Mouse (Mus musculus): Measurements from ENCODE around the gene Rabac1. TPM values are rescaled to one million over a fixed set of nuclear protein-coding genes. Genes with fewer than 3 reads are reported as not detected.

Gene Rabac1
- polyA plus RNA-seq (2015; fragmentation: Nextera tagmentation; extraction: Ambion mirVana), result 128 and 155 TPM in 2 replicates

DNA sequence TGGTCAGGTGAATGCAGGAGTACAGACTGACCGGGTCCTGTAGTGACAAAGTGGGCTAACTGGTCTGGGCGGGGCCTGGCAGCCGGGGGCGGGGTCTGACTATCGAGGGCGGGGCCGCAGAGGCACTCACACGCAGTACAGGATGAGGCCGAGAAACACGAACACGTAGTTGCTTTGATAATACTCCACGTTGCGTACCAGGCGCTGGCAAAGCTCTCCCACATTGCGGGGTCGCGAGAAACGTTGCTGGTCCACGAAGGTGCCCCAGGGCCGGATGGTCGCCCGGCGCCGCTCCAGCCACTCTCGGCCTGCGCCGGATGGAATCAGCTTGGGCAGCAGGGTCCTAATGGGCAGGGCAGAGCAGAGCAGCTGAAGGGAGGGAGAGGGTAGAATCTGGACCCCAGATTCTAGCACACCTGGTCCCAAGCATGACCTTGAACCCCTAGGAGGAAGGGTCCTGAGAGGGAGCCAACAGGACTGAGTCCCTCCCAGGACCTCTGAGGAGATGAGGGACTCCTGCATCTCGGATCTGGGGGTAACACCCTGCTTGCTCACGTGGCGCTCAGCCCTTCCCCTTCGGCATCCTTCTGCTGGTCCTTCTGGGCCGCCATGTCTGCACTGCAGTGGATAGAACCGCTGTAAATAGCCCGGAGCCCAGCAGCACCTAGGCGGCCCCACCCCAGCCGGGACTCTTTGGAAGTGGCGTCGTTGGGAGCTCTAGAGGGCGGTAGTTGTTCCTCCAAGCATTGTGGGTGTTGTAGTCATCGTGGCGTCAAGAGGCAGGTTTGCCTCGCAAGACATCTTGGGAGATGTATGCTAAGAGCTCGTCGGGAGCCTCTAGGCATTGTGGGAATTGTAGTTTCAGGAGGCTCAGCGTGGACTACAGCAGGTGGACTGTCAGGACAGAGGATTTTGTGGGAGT lies at the start of gene Rabac1:
Rabac1 (minus strand) TSS at position 783 of the 922 bp plus-strand sequence.

DNA sequence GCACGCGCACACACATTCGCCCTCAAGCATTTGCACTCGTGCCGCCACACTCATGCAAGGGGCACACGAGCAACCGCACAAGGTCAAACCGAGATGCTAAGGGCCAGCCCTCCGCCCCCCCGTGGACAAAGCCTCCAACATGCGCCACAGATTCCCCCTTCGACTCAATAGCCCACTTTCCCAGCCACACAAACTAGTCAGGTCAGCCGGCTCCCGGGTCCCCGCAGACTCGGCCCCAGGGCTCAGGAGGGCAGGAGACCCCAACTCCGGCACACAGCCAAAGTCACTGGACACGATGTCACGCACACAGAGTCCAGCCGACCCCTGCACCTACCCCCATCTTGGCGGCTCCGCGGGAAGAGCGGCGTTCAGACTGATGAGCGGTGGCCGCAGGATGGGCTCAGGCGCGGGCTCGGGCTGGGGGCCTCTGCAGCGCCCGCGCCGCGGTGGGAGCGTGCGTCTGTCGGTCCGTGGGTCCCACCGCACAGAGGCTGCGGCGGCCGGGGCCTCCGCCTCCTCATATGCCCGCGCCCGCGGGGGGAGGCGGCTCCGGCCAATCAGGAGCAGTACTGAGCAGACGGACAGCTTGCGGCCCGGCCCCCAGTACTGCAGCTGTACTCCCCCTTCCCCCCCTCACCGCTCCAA lies 33.0 kb upstream of the Rabac1 start, which contains the start of gene Atp1a3:
Atp1a3 (minus strand) TSS at position 538 of the 645 bp plus-strand sequence.

DNA sequence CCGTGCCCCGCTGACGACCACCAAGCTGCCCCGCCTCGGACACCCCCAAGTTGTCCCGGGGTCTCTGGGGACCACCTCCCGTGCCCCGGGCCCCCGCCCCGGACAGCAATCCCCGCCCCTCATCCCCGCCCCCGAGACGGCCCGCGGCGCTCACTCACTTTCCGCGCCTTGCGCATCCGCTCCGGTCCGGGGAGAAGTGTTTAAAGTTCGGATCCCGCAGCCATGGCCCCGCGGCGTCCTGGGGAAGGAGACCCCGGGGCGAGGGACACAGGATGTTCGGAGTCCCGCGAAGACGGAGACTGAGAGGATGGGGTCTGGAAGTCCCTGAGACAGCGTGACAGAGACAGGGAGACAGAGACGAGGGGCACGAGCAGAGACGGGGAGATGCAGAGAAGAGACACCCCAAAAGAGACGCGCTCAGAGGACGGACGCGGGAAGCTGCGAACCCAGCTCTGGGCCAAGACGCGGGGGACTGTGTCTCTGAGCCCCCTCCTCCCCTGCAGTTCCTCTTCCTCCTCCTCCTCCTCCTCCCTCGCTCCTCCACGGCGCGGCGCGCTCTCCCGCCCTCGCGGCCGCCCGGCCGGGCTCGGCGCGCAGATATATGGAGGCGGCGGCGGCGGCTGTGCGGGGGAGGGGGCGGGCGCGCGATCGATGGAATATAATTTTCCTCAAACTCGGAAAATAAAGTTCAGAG lies 28.1 kb downstream of the Rabac1 start, which contains the start of gene Gm4881:
Gm4881 (minus strand) TSS at position 238 of the 694 bp plus-strand sequence.

Other genes starting within 250 kb of the Rabac1 start
- gene Gm4763, start 245.8 kb downstream of the Rabac1 start, polyA plus RNA-seq (2015; fragmentation: Nextera tagmentation; extraction: Ambion mirVana), result not detected in 2 replicates
- 23.7 and 40.3 TPM in 2 replicates for gene Cd177, start 212.4 kb downstream of the Rabac1 start, polyA plus RNA-seq (2015; fragmentation: Nextera tagmentation; extraction: Ambion mirVana)
- 12.4 and 21.1 TPM in 2 replicates for gene Ceacam10, start 195.5 kb downstream of the Rabac1 start, polyA plus RNA-seq (2015; fragmentation: Nextera tagmentation; extraction: Ambion mirVana)
- 5.9 and 6.7 TPM in 2 replicates for gene Gm9844, start 110.5 kb downstream of the Rabac1 start, polyA plus RNA-seq (2015; fragmentation: Nextera tagmentation; extraction: Ambion mirVana)
- gene Lypd4, start 102.8 kb downstream of the Rabac1 start, polyA plus RNA-seq (2015; fragmentation: Nextera tagmentation; extraction: Ambion mirVana), result not detected in 2 replicates
- not detected in 2 replicates for gene Dmrtc2, start 102.7 kb downstream of the Rabac1 start, polyA plus RNA-seq (2015; fragmentation: Nextera tagmentation; extraction: Ambion mirVana)
- gene Rps19, start 88.4 kb downstream of the Rabac1 start, polyA plus RNA-seq (2015; fragmentation: Nextera tagmentation; extraction: Ambion mirVana), result 2,329 and 2,383 TPM in 2 replicates
- gene Cd79a, start 75.4 kb downstream of the Rabac1 start, polyA plus RNA-seq (2015; fragmentation: Nextera tagmentation; extraction: Ambion mirVana), result 41.4 and 57.4 TPM in 2 replicates
- gene Arhgef1, start 69.8 kb downstream of the Rabac1 start, polyA plus RNA-seq (2015; fragmentation: Nextera tagmentation; extraction: Ambion mirVana), result 95.4 and 107 TPM in 2 replicates
- not detected in 2 replicates for gene Gm4881, start 28.3 kb downstream of the Rabac1 start, polyA plus RNA-seq (2015; fragmentation: Nextera tagmentation; extraction: Ambion mirVana)
- 3.6 and 5.3 TPM in 2 replicates for gene Atp1a3, start 33.2 kb upstream of the Rabac1 start, polyA plus RNA-seq (2015; fragmentation: Nextera tagmentation; extraction: Ambion mirVana)
- gene Grik5, start 99.6 kb upstream of the Rabac1 start, polyA plus RNA-seq (2015; fragmentation: Nextera tagmentation; extraction: Ambion mirVana), result 1.8 and 2.3 TPM in 2 replicates
- 11.1 and 11.5 TPM in 2 replicates for gene Zfp574, start 99.8 kb upstream of the Rabac1 start, polyA plus RNA-seq (2015; fragmentation: Nextera tagmentation; extraction: Ambion mirVana)
- gene Pou2f2, start 207.0 kb upstream of the Rabac1 start, polyA plus RNA-seq (2015; fragmentation: Nextera tagmentation; extraction: Ambion mirVana), result 3.1 and 5.7 TPM in 2 replicates
- gene Dedd2, start 247.9 kb upstream of the Rabac1 start, polyA plus RNA-seq (2015; fragmentation: Nextera tagmentation; extraction: Ambion mirVana), result 37.7 and 40.2 TPM in 2 replicates
- gene Zfp526, start 248.7 kb upstream of the Rabac1 start, polyA plus RNA-seq (2015; fragmentation: Nextera tagmentation; extraction: Ambion mirVana), result 2.0 and 2.6 TPM in 2 replicates

All from spleen, postnatal 0 days (tissue).